Mouse (Mus musculus) lung, embryonic 16.5 days (tissue): ENCODE measurements at regions not wholly inside any gene's neighbourhood (a gene's known extent, or its start where the extent isn't known, plus 50 kb on each side); places are given as distances from the start of the nearest gene placed in this dataset.

Experiments
- ATAC-seq: fragments of 200-750 bp; cut with Nextera tagmentation; 2 replicates; pipeline ENCODE4 v1.8.0; 2017; ENCODE audit warnings: low read depth, mild to moderate bottlenecking, moderate library complexity
- H3K27ac ChIP-seq: fragments of 300-500 bp; sonication (generic); 2 replicates; pipeline ENCODE4 v1.5.1; 2014; ENCODE audit warnings: mild to moderate bottlenecking, control low read depth, low read length
- H3K27me3 ChIP-seq: fragments of 300-500 bp; sonication (generic); 2 replicates; pipeline ENCODE4 v1.6.1; 2014; ENCODE audit warnings: low read depth, low read length, mixed read lengths; ENCODE audit not compliant: control insufficient read depth, insufficient read depth
- H3K36me3 ChIP-seq: fragments of 300-500 bp; sonication (generic); 2 replicates; pipeline ENCODE4 v1.6.1; 2014; ENCODE audit warnings: low read length; ENCODE audit not compliant: control insufficient read depth, insufficient read depth
- H3K4me1 ChIP-seq: fragments of 300-500 bp; sonication (generic); replicated peaks from 2 replicates; pipeline ENCODE4 v1.6.1; 2014; ENCODE audit warnings: low read length, mixed read lengths; ENCODE audit not compliant: control insufficient read depth, insufficient read depth
- H3K4me2 ChIP-seq: fragments of 300-500 bp; sonication (generic); 2 replicates; pipeline ENCODE4 v1.6.1; 2014; ENCODE audit warnings: low read depth, low read length, control low read depth
- H3K4me3 ChIP-seq: fragments of 300-500 bp; sonication (generic); 2 replicates; pipeline ENCODE4 v1.5.1; 2014; ENCODE audit warnings: mild to moderate bottlenecking, low read length, control low read depth
- H3K9ac ChIP-seq: fragments of 300-500 bp; sonication (generic); 2 replicates; pipeline ENCODE4 v1.6.1; 2014; ENCODE audit warnings: low read length, control low read depth
- H3K9me3 ChIP-seq: fragments of 300-500 bp; sonication (generic); 2 replicates; pipeline ENCODE4 v1.6.1; 2016; ENCODE audit warnings: low read length; ENCODE audit not compliant: control insufficient read depth
- WGBS: fragments of 180-500 bp; shearing (Covaris S2); extraction: QIAGEN DNeasy Blood & Tissue Kit; methylation state at CpG from one replicate; pipeline ENCODE4 v1.1.7; 2014; 5-methylcytosine and 5-hydroxymethylcytosine counted together

DNA sequence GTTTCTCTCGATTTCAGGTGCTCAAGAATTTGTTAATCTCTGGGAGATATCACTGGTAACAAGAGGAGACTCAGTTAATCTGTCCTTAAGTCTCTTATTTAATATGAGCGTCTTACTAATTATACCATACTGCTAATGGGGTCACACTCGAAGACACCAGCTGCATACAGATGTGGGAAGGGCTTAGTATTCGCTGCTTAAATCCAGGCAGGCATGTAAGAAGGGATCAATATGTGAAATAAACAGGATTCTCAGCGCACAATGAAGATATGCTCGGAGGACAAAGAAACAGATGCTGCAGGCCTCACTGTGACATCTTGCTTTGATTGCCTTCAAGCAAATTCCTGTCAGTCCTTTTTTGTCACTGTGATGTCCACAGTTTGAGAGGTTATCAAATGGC is 108.3 kb downstream of the Zwint start:
- H3K9me3 ChIP-seq = no peaks in the 10 kb centered on the region
- no peak overlapping the region for H3K27ac ChIP-seq
- H3K9ac ChIP-seq = no peak overlapping the region
- H3K4me1 ChIP-seq = no peaks in the 10 kb centered on the region
- H3K36me3 ChIP-seq = no peaks in the 10 kb centered on the region
- no peak overlapping the region for H3K4me2 ChIP-seq
- no peak overlapping the region for H3K4me3 ChIP-seq
- no peak for ATAC-seq
- 71% methylated on average over 6 of the region's 6 CpGs for WGBS
- H3K27me3 ChIP-seq = no peaks in the 10 kb centered on the region

DNA sequence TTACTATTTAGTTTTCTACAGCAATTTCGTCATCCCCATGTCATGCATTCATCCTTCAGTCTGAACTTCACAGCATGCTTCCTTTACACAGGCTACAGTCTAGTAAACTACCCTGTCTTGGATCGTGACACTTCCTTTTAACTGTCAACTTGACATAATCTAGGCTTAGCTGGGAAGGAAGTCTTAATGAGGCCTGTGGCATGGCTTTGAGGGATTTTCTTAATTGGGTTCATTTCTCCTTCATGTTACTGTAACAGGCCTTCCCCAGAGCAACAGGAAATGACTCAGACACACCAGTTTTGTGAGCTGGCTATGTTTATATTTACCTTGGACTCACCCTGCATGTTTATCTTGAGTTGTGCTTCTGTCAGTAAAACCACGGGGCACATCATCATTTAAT is 123.7 kb downstream of the Zwint start:
- 13% methylated on average over 3 of the region's 3 CpGs for WGBS
- Histone ChIP-seq H3K36me3 (no peaks in the 10 kb centered on the region), H3K4me2 (no peak overlapping the region), H3K9me3 (no peaks in the 10 kb centered on the region), H3K27ac (no peak overlapping the region), H3K4me1 (no peaks in the 10 kb centered on the region), H3K4me3 (no peak overlapping the region), H3K27me3 (no peaks in the 10 kb centered on the region), H3K9ac (no peak overlapping the region)
- peak; percentile 84 for ATAC-seq

DNA sequence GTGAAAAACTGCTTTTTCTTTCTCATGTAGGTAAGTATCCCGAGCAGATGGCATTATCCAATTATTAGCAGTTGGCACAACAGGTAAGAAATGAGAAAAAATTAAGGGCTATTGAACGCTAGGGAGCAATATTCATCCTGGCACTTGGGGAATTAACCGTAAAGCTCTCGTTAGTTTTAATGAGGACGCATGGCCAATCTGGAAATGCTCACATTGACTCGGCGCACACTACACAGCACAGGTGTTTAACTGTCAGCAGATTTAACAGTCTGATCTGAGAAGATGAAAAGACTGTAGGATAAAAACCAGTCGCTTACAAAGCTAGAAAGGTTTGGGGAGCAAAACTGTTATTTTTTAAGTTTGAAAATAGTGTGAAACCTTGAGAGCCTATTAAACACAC is 157.0 kb downstream of the Zwint start:
- 87% methylated on average over 8 of the region's 8 CpGs for WGBS
- no peak for ATAC-seq
- H3K4me1 ChIP-seq = no peaks in the 10 kb centered on the region
- H3K4me3 ChIP-seq = no peak overlapping the region
- H3K27ac ChIP-seq = no peak overlapping the region
- H3K9me3 ChIP-seq = no peaks in the 10 kb centered on the region
- H3K4me2 ChIP-seq = no peak overlapping the region
- no peak overlapping the region for H3K9ac ChIP-seq
- no peaks in the 10 kb centered on the region for H3K36me3 ChIP-seq
- H3K27me3 ChIP-seq = no peaks in the 10 kb centered on the region

DNA sequence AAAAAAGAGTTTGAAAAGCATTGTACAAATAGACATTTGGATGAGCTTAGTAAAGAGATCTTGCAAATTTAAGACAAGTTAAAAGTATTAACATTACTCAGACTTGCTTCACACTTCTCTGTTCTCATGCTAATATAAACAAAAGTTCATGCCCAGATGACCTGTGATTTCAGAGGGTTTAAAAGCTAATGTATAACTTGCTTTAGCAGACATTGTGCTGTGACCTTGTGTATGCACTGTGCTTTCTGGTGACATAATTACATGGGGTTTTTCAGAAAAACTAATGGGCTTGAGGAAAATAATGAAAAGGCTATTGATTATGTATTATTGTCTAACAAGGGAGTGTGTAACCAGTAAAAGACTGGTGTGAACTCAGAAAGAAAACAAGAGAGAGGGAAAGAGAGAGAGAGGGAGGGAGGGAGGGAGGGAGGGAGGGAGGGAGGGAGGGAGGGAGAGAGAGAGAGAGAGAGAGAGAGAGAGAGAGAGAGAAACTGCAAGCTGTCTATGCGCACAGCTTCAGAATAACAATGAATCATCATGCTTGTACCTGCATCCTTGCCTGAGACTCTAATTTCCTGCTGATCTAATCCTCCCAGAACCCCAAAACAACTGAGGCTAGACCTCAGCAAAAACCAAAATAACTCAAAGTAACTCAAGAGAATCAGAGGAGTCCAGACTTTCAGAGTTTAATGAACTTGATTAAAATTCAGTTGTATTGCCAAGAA is 192.9 kb downstream of the Zwint start:
- H3K27me3 ChIP-seq = no peaks in the 10 kb centered on the region
- no peak overlapping the region for H3K4me2 ChIP-seq
- no peaks in the 10 kb centered on the region for H3K36me3 ChIP-seq
- no peaks in the 10 kb centered on the region for H3K9me3 ChIP-seq
- no peak overlapping the region for H3K4me3 ChIP-seq
- H3K27ac ChIP-seq = no peak overlapping the region
- H3K4me1 ChIP-seq = no peaks in the 10 kb centered on the region
- no peak overlapping the region for H3K9ac ChIP-seq
- ATAC-seq = no peak
- WGBS = 40% methylated on average over 1 of the region's 1 CpGs

DNA sequence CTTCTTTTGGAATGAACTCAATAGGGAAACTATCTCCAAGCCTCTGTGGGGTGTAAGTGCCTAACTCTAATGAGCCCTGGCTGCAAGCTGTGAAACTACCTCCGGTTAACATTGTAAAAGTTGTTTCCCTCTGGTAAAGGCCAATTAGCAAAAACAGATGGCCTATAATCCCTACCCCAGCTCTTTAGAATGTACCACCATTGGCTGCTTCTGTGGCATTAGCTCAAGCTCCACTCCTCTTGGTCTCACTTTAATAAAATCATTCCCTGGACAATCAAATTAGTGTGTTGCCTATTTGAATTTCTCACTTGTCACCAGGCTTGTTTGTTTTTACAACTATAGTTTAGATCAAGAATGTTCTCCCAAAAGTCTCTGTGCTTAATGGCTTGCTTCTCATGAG is 213.3 kb downstream of the Zwint start:
- Histone ChIP-seq H3K4me3 (no peak overlapping the region), H3K36me3 (no peaks in the 10 kb centered on the region), H3K9ac (no peak overlapping the region), H3K4me2 (no peak overlapping the region), H3K27me3 (no peaks in the 10 kb centered on the region), H3K9me3 (no peaks in the 10 kb centered on the region), H3K4me1 (no peaks in the 10 kb centered on the region), H3K27ac (no peak overlapping the region)
- 63% methylated on average over 1 of the region's 1 CpGs for WGBS
- ATAC-seq = no peak
